In the genomic region with DNA sequence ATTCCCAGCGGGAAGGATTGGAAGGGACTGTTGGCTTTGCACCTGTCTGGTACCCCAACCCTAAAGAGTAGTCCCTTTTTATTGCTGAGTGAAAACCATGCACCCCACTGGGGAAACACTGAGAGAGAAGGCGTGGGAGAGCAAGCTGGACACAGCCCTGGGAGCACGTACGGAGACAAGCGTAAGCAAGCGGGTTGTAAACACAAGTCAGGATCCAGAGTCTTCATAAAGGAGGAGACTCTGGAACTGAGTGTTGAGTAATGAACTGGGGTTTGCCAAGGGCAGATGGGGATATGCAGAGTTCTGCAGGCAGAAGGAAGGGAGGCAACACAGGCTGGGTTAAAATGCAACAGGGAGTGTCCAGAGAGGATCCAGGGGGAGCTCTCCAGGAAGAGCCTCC, we compare ENCODE assay signal across 19 mouse cellular contexts.
A peak's percentile ranks its signal among the peaks of the same experiment; 100 is the strongest.
DNase-seq lines count a peak whose midpoint lies in the region; ATAC-seq and TF ChIP-seq lines count a peak whose summit lies in the region.
"Had no signal": no experiment of that assay in that cellular context is flagged by ENCODE, and none has a peak within 500 bp of the region (broad histone marks: within the 10 kb centered on the region; RNA-seq: fewer than 3 reads in every experiment).

No protein-coding gene starts in this region.

- no peak for TF ChIP-seq POLR2A in thymus, adult 2 months (IDR thresholded peaks at IDR 0.05; ENCODE audit: control insufficient read depth, extremely low read depth, insufficient read depth, low read length, poor library complexity)
- TF ChIP-seq POLR2A in small intestine, adult 2 months (IDR thresholded peaks at IDR 0.05; ENCODE audit: low read depth, low read length) = no peak

- no peaks in the 10 kb centered on the region for H3K9me3 ChIP-seq in liver, embryonic 12.5 days (replicated peaks)
- H3K9me3 ChIP-seq in hindbrain, embryonic 10.5 days = no peaks in the 10 kb centered on the region
- H3K9me3 ChIP-seq: embryonic facial prominence, embryonic 10.5 days; forebrain, embryonic 13.5 days; hindbrain, embryonic 15.5 days; limb, embryonic 13.5 days; neural tube, embryonic 13.5 days had no signal

- peak overlapping the region; percentile 15; the same call in 1 of the 2 replicates for H3K4me2 ChIP-seq in liver, embryonic 12.5 days
- H3K4me2 ChIP-seq: forebrain, embryonic 13.5 days; heart, embryonic 11.5 days; hindbrain, embryonic 15.5 days; limb, embryonic 13.5 days; midbrain, embryonic 11.5 days; neural tube, embryonic 13.5 days had no signal

- peak overlapping the region; percentile 90 for H3K27ac ChIP-seq in thymus, adult 2 months (ENCODE audit: control insufficient read depth, insufficient read depth, low read length)
- peak overlapping the region; percentile 20; the same call in 1 of the 2 replicates for H3K27ac ChIP-seq in liver, embryonic 12.5 days
- H3K27ac ChIP-seq in small intestine, adult 2 months (ENCODE audit: insufficient read depth, low read depth, low read length) = peak overlapping the region; percentile 70
- no peak overlapping the region for H3K27ac ChIP-seq in hindbrain, embryonic 10.5 days
- H3K27ac ChIP-seq: embryonic facial prominence, embryonic 10.5 days; forebrain, embryonic 13.5 days; hindbrain, embryonic 15.5 days; limb, embryonic 13.5 days; macrophage; neural tube, embryonic 13.5 days had no signal

- peak; percentile 36 for DNase-seq in thymus, adult 2 months
- no peak for DNase-seq in thymus, postnatal 0 days (ENCODE audit: low spot score)
- DNase-seq in hindbrain, embryonic 10.5 days (ENCODE audit: low spot score) = no peak
- no peak for DNase-seq in ovary, adult 18-20 months (ENCODE audit: low spot score)
- DNase-seq: cerebellum, postnatal 36 days; gastrocnemius, postnatal 36 days; layer of hippocampus, adult 9-11 months; spleen, adult 18-20 months had no signal

- ATAC-seq in liver, embryonic 12.5 days = no peak
- ATAC-seq in granulocyte monocyte progenitor cell, adult 5-6 weeks (replicated peaks; ENCODE audit: poor library complexity, severe bottlenecking) = no peak
- ATAC-seq: forebrain, embryonic 13.5 days had no signal

- H3K4me3 ChIP-seq in thymus, adult 2 months (ENCODE audit: control insufficient read depth, insufficient read depth, low read length) = no peak overlapping the region
- H3K4me3 ChIP-seq in liver, embryonic 12.5 days = no peak overlapping the region
- no peak overlapping the region for H3K4me3 ChIP-seq in small intestine, adult 2 months (ENCODE audit: low read depth, low read length)
- no peak overlapping the region for H3K4me3 ChIP-seq in hindbrain, embryonic 10.5 days
- H3K4me3 ChIP-seq: embryonic facial prominence, embryonic 10.5 days; forebrain, embryonic 13.5 days; hindbrain, embryonic 15.5 days; limb, embryonic 13.5 days; neural tube, embryonic 13.5 days had no signal

- peaks cover 41% of the 10 kb centered on the region for H3K4me1 ChIP-seq in thymus, adult 2 months (replicated peaks; ENCODE audit: control insufficient read depth, insufficient read depth, low read length)
- no peaks in the 10 kb centered on the region for H3K4me1 ChIP-seq in liver, embryonic 12.5 days
- H3K4me1 ChIP-seq in small intestine, adult 2 months (ENCODE audit: control insufficient read depth, insufficient read depth, insufficient read length, low read length) = peaks cover 19% of the 10 kb centered on the region; the same call in 1 of the 2 replicates
- 0 out of 2 replicates have a peak, but pooled peaks cover 3% of the 10 kb centered on the region for H3K4me1 ChIP-seq in hindbrain, embryonic 10.5 days (replicated peaks)
- H3K4me1 ChIP-seq: forebrain, embryonic 13.5 days had no signal

- 85% methylated on average over 6 of the region's 6 CpGs for WGBS in thymus, adult 2 months
- 72% methylated on average over 6 of the region's 6 CpGs for WGBS in liver, embryonic 12.5 days (ENCODE audit: insufficient replicate concordance)
- WGBS in small intestine, adult 2 months = 23% methylated on average over 6 of the region's 6 CpGs
- 85% methylated on average over 6 of the region's 6 CpGs for WGBS in hindbrain, embryonic 10.5 days

- no peak overlapping the region for H3K9ac ChIP-seq in liver, embryonic 12.5 days
- H3K9ac ChIP-seq: forebrain, embryonic 13.5 days; hindbrain, embryonic 15.5 days; limb, embryonic 13.5 days; neural tube, embryonic 13.5 days had no signal

- H3K27me3 ChIP-seq in thymus, adult 2 months (ENCODE audit: control insufficient read depth, insufficient read depth, low read length) = no peaks in the 10 kb centered on the region
- no peaks in the 10 kb centered on the region for H3K27me3 ChIP-seq in liver, embryonic 12.5 days (replicated peaks)
- no peaks in the 10 kb centered on the region for H3K27me3 ChIP-seq in small intestine, adult 2 months (ENCODE audit: control insufficient read depth, insufficient read depth, low read length)
- H3K27me3 ChIP-seq in hindbrain, embryonic 10.5 days (ENCODE audit: insufficient read depth, poor library complexity, severe bottlenecking) = no peaks in the 10 kb centered on the region
- H3K27me3 ChIP-seq: forebrain, embryonic 13.5 days; hindbrain, embryonic 15.5 days; limb, embryonic 13.5 days; neural tube, embryonic 13.5 days had no signal

- no peaks in the 10 kb centered on the region for H3K36me3 ChIP-seq in thymus, adult 2 months (ENCODE audit: control insufficient read depth, insufficient read depth, low read length)
- H3K36me3 ChIP-seq in liver, embryonic 12.5 days = no peaks in the 10 kb centered on the region
- no peaks in the 10 kb centered on the region for H3K36me3 ChIP-seq in small intestine, adult 2 months (ENCODE audit: control insufficient read depth, insufficient read depth, low read length)
- no peaks in the 10 kb centered on the region for H3K36me3 ChIP-seq in hindbrain, embryonic 10.5 days
- H3K36me3 ChIP-seq: embryonic facial prominence, embryonic 10.5 days; hindbrain, embryonic 15.5 days; limb, embryonic 13.5 days; neural tube, embryonic 13.5 days had no signal

- TF ChIP-seq CTCF in thymus, adult 2 months (IDR thresholded peaks at IDR 0.05; ENCODE audit: borderline replicate concordance, control insufficient read depth, extremely low read depth, insufficient read depth, low read length, poor library complexity) = no peak
- TF ChIP-seq CTCF in small intestine, adult 2 months (IDR thresholded peaks at IDR 0.05; ENCODE audit: extremely low read depth, insufficient read length, insufficient replicate concordance, low read depth, low read length) = no peak
